Mouse (Mus musculus): ENCODE data around the gene Etfrf1.

The Etfrf1 gene

DNA sequence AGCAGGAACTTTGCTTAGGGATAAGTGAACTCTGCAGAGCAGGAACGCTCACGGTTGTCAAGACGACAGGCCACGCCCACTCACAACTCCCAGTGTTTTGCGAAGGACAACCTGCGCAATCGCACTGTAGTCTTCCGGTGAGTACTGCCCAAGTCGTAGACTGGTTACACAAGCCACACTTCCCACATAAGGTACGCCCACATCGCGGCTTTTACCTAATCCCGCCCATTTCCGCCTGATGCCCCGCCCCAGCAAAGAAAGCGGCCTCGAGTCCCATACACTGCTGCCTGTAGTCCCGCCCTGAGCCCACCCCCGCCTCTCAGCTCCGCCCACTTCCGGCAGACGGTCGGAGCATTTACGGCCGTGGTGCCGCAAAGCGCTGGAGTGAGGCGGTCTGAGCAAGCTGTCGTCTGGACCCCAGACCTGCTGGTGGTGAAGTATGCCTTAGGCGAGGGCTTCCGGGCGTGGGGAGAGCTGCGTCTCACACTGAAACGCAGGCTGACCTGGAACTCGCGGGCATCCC is at the start of gene Etfrf1, which contains the start of gene Casc1:
Gene Etfrf1, plus strand, starts transcription at position 319 of the 523 bp plus-strand sequence.
Gene Casc1, minus strand, starts transcription at position 190 of the 523 bp plus-strand sequence.
- DNase-seq (ENCODE audit: low read depth, low spot score), result peak; percentile 98

GRCm38 (mm10) chr6:145171892-145172606 is 38.9 kb upstream of the Etfrf1 start:
- no peak for DNase-seq (ENCODE audit: low read depth, low spot score)

- DNase-seq (ENCODE audit: low read depth, low spot score), result no peak
These were observed 37.1 kb upstream of the Etfrf1 start for GRCm38 (mm10) chr6:145173781-145174191.

DNA sequence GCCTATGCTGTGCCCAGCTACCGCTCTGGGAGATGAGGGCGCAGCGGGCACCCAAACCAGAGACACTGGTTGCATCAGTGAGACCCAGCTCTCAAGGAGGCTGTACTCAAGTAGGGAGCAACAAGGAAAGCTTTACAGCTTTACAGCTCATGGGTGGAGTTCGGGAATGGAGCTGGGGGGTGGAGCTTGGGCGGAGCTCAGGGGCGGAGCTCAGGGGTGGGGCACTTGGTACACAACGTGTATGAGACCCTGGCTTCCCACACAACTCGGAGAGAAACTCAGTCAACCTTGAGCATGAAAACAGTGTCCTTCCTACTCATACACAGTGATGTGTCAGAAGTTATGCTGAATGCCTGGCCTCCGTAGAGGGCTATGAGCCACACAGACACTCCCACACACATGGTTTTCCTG is 35.4 kb upstream of the Etfrf1 start:
- no peak for DNase-seq (ENCODE audit: low read depth, low spot score)

DNA sequence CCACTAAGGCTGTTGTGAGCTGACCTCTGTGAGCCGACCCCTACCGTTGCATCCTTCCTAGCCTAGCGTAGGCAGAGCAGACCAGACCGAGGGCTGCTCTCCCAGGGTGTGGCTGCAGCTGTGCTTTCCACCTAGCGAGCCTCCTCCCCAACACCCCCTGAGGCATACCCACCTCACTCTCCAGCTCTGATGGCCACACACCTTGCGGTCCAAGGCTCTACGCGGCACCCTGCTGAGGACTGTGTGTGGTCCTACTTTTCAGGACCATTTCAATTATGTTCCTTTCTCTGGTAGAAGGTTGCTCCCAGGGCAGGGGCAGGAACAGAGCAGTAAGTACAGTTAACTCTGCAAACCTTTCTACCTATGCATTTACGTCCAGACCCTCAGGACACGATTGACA is 34.5 kb upstream of the Etfrf1 start:
- no peak for DNase-seq (ENCODE audit: low read depth, low spot score)

DNA sequence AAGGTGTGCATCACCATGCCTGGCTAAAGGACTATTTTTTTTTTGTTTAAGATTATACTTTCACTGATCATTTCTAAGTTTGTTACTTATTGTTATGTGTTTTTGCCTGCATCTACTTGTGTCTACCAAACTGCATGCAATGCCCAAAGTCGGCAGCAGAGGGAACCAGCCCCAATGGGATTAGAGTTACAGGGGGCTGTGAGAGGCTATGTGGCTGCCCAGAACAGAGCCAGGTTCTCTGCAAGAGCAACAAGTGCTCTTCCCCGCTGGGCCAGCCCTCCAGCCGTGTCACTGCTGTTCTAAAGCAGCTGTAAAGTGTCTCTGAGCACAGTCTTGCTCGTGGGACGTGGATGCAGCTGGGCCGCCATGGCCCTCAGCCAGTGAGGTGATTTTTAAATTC is 31.3 kb upstream of the Etfrf1 start:
- no peak for DNase-seq (ENCODE audit: low read depth, low spot score)

DNA sequence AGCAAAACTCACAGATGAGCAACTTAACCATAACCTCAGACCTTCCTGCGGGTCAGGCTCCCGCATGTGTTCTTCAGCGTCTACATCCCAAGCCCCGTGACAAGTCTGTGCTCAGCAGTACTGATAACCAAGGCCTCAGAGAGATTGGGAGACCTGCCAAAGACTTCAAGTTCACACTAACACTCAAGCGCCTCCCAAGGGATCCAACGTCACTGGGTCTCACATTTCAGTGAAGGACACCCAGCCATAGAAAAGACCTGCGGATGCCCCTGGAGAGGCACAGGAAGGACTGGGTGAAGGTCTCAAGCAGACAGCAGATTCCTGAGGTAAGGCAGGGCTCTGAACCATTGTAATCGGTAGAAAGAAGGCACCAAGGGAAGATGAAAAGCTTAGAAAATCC is 28.9 kb upstream of the Etfrf1 start:
- DNase-seq (ENCODE audit: low read depth, low spot score), result no peak

GRCm38 (mm10) chr6:145186096-145186495 is 24.8 kb upstream of the Etfrf1 start:
- DNase-seq (ENCODE audit: low read depth, low spot score), result no peak

DNA sequence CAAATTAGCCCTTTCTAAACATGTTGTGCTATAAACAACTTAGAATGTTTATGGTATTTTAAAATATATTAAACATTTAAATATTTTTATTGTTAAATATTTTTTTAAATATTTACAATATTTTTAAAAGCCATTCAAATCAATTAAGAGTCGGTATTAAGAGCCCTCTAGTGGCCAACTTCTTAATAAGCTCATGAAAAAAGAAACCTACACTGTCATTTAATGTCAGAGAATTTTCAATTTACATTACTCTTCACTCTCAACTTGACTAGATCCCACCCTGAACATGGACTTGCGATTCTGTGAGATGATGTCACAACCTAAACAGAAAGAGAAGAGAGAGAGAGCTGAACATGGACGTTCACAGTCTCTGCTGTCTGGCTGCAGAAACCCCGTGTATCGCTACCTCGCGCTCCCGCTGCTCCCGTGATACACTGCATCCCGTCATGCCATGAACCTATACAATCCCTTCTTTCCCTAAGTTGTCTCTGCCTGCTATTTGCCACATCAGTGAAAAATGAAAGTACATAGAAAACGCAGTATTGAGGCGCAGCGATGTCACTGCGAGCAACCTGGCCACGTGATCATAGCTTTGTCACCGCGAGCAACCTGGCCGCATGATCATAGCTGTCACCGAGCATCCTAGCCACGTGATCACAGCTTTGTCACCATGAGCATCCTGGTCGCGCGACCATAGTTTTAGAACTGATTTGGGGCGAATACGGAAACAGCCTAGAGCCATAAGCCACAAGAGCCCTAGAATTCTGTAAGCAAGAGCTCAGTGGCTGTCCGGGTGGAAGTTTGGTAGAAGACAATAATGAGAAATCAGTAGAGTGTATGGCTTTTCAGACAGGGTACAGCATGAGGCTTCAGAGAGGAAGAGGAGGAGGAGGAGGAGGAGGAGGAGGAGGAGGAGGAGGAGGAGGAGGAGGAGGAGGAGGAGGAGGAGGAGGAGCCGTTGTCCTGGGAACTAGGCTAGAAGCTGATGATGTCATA is 23.5 kb upstream of the Etfrf1 start:
- DNase-seq (ENCODE audit: low read depth, low spot score), result no peak

DNA sequence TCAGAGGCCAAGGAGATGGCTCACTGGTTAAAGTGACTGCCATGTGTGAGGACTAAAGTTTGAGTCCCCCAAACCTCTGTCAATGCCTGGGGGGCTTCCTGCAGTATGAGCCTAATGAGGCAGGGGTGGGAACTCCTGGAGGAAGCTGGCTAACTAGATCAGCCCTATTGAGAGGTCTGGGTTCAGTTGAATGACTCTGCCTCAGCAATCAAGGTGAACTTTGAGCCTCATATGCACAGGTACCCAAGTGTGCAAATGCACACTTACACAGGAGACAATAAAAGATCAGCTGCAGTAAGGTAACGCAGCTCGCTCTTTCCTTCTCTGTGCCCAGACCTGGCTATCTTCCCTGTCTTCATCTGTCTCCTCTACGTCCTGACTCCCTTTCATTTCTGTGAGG is 17.9 kb upstream of the Etfrf1 start:
- DNase-seq (ENCODE audit: low read depth, low spot score), result no peak

- DNase-seq (ENCODE audit: low read depth, low spot score), result no peak
These were observed 17.5 kb upstream of the Etfrf1 start for GRCm38 (mm10) chr6:145193446-145193845.

- DNase-seq (ENCODE audit: low read depth, low spot score), result no peak
These were observed 12.8 kb upstream of the Etfrf1 start for GRCm38 (mm10) chr6:145197949-145198686.

DNA sequence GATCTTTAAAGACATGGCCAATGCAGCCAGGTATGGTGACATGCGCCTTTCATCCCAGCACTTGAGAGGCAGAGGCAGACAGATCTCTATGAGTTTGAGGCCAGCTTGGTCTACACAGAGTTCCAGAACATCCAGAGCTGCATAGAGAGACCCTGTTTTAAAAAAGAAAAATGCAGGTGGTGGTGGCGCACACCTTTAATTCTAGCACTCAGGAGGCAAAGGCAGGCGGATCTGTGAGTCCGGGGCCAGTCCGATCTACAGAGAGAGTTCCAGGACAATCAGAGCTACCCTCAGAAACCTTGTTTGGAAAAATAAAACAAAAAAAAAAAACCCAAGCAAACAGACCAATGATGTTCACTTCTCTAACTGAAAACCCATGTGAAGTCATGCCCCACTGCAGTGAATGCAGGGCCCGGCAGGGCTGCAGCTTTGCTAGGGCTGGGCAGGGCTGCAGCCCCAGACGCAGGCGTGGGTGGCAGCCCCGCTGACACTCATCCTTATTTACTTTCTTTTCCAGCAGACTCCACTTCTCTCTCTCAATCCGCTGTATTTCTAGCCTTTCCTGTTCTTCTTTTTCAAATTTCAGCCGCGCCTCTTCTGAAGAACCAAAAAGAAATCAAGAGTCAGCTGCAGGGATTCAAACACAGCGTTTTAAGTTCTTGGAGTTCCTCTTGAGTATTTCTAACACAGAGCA is 8.4 kb upstream of the Etfrf1 start:
- DNase-seq (ENCODE audit: low read depth, low spot score), result no peak

DNA sequence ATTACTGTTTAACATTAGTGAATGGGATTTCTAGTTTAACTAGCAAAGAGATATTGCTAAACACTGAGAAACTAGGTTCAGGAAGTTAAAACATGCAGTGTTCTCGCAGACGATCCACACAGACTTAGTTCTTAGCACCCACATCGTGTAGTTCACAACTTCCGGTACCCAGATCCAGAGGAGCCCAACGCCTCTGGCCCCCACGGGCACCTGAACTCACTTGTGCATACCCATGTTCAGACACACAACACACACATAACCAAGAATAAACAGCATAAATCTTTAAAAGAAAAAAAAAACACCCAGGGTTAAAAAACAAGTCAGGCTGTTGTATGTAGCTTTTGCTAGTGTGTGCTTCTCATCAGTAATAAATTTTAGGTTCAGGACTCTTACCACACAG is 6.5 kb upstream of the Etfrf1 start:
- DNase-seq (ENCODE audit: low read depth, low spot score), result no peak

DNA sequence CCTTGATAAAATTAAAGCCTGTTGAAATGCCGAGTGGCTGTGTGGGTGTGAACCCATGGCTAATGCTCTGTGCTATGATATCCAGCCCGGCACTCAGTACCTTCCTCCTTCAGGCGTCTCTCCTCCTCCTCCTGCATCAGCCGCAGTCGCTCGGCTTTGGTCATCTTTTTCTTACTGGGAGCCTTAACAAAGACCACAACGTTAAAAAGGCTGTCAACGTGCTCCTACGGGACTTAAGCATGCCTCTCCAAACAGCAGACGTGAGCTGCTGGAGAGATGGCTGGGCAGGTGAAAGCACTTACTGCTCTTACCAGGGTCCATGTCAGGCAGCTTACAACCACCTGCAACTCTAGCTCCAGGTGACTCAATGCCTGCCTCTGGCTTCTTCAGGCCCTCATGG is 5.8 kb upstream of the Etfrf1 start:
- DNase-seq (ENCODE audit: low read depth, low spot score), result no peak

- peak; percentile 3 for DNase-seq (ENCODE audit: low read depth, low spot score)
These were observed 766 bp upstream of the Etfrf1 start for GRCm38 (mm10) chr6:145210056-145210680.

DNA sequence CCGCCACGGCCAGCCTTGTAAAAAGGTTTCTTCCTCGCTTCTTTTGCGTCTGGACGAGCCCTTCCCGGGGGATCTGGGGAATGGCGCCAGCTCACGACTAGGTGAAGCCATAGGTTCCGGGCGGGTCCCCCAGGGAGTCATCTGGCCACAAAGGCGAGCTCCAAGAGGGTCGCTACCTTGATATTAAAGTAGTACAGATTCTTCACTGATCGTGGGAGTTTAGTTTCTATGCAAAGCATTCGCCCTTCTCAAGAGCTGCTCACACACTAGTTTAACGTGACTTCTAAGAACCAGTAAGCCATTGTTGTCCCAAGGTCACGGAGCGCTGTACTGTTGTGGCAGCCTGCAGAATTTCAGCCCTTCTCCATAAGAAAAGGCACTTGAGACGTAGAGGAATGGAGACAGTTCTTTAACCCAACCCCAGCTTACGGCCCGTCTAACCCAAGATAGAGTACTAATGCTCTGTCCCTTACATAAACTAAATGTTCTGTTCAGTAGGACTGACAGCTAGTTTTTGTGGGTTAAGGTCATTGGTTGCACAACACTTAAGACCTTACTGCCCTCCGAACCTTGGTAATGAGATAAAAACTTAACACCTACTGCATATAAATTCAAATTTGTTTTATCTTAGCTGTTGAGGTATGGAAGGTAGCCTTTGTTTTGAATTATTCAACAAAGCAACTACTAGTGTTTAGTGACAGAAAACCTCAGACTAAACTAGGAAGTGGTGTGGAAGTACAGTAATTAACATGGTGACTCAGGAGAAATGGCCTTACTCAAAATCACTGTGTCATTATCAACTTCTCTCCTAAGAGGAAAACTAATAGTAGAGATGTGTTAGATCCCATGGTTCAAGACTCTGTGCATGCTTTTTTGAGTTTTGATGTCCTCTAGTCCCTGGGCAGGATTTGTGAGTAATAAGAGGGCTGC is 707 bp downstream of the Etfrf1 start:
- peak; percentile 25 for DNase-seq (ENCODE audit: low read depth, low spot score)

DNA sequence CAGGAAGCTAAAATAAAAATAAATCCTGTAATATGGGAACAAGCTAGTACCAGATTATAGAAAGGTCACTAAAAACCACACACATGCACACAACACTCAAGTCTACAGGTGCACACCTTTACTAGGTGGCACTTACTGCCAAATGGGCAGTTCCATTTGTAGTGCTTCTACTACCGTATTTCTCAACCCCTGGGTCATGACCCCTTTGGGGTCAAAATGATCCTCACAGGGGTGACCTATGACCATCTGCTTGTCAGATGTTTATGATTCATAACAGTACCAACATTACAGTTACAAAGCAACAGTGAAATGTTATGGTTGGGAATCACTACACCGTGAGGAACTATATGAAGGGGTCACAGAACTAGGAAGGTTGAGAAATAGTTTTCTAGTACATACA is 3.0 kb downstream of the Etfrf1 start:
- DNase-seq (ENCODE audit: low read depth, low spot score), result no peak

DNA sequence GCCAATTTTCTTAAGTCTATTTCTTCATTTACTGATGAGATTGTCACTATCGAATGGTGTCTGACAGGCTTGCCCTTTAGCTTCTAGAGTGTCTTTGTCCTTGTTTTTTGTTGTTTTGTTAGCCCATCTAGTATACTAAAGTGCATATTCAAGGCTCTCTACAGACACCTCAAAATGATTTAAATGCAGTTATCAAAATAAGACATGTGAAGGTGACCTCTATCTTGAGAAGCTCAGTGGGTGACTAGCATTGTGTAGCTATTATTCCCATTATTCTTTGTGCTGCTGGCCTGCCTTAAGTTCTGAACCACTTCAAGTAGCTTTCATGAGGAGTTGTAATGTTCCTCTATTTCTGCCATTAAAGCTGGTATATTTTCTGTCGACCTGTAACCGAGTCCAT is 4.9 kb downstream of the Etfrf1 start:
- no peak for DNase-seq (ENCODE audit: low read depth, low spot score)

Data from c-Kit-negative CD71-positive TER-119-positive erythroid progenitor cells, embryonic 14.5 days (primary cell).